8 mouse cellular contexts compared by ENCODE assay signal in the genomic region with DNA sequence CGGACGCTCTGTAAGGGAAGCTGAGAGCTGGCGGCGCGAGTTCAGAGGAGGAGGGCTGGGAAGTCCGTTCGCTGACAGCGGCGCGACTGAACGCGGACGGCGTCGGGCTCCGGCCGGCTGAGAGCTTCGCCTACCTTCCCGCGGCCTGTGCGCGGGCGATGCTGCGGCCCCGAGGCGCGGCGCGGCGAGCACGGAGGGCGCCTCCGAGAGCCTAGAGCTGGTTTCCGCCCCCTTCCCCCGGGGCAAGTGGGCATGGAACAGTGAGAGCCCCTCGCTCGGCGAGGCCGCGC. TPM values are rescaled to one million over a fixed set of nuclear protein-coding genes. Genes with fewer than 3 reads are reported as not detected.
DNase-seq lines count a peak whose midpoint lies in the region; ATAC-seq and TF ChIP-seq lines count a peak whose summit lies in the region.

No protein-coding gene starts in this region.

- peaks cover 22% of the 10 kb centered on the region; the same call in 1 of the 2 replicates for H3K79me2 ChIP-seq in liver, adult 2 months (ENCODE audit: control insufficient read depth, insufficient read depth, low read length)

- DNase-seq in liver, adult 2 months (ENCODE audit: extremely low read depth, low read depth, low spot score) = no peak
- DNase-seq in liver = no peak
- DNase-seq in spleen, postnatal 10 days (ENCODE audit: low spot score in 2 of 2) = no peak
- no peak for DNase-seq in frontal cortex, adult 2 months (ENCODE audit: extremely low spot score in 1 of 2, low spot score in 1 of 2)
- DNase-seq in cerebellum, adult 18-20 months = no peak

- ATAC-seq in embryonic facial prominence, embryonic 12.5 days (ENCODE audit: insufficient number of reproducible peaks, insufficient read depth, low FRiP score, low TSS enrichment) = peak; percentile 48; the same call in 1 of the 2 replicates
- peak; percentile 71 for ATAC-seq in intestine, embryonic 15.5 days
- ATAC-seq in neural tube, embryonic 12.5 days (ENCODE audit: low FRiP score, low read depth) = peak; percentile 57

- peaks cover 23% of the 10 kb centered on the region for H3K4me1 ChIP-seq in liver, adult 2 months (ENCODE audit: control insufficient read depth, insufficient read depth, low read length)
- H3K4me1 ChIP-seq in embryonic facial prominence, embryonic 12.5 days = peaks cover 45% of the 10 kb centered on the region
- peaks cover 21% of the 10 kb centered on the region for H3K4me1 ChIP-seq in intestine, embryonic 15.5 days (replicated peaks)
- peaks cover 40% of the 10 kb centered on the region for H3K4me1 ChIP-seq in neural tube, embryonic 12.5 days

- no peaks in the 10 kb centered on the region for H3K9me3 ChIP-seq in embryonic facial prominence, embryonic 12.5 days
- no peaks in the 10 kb centered on the region for H3K9me3 ChIP-seq in intestine, embryonic 15.5 days
- no peaks in the 10 kb centered on the region for H3K9me3 ChIP-seq in neural tube, embryonic 12.5 days

- no peaks in the 10 kb centered on the region for H3K36me3 ChIP-seq in liver, adult 2 months (ENCODE audit: control insufficient read depth, insufficient read depth, low read length)
- H3K36me3 ChIP-seq in embryonic facial prominence, embryonic 12.5 days = no peaks in the 10 kb centered on the region
- no peaks in the 10 kb centered on the region for H3K36me3 ChIP-seq in intestine, embryonic 15.5 days
- H3K36me3 ChIP-seq in neural tube, embryonic 12.5 days = no peaks in the 10 kb centered on the region

- no peak for TF ChIP-seq CTCF in liver, adult 2 months (IDR thresholded peaks at IDR 0.05; ENCODE audit: low read depth, low read length)

- H3K4me3 ChIP-seq in liver, adult 2 months (ENCODE audit: insufficient read depth, low read depth, low read length) = peak overlapping the region; percentile 77
- H3K4me3 ChIP-seq in embryonic facial prominence, embryonic 12.5 days = peak overlapping the region; percentile 77
- H3K4me3 ChIP-seq in intestine, embryonic 15.5 days (replicated peaks) = peak overlapping the region; percentile 66
- peak overlapping the region; percentile 67 for H3K4me3 ChIP-seq in neural tube, embryonic 12.5 days

- H3K27ac ChIP-seq in liver, adult 2 months (replicated peaks; ENCODE audit: insufficient read depth, low read depth, low read length) = peak overlapping the region; percentile 42
- peak overlapping the region; percentile 92 for H3K27ac ChIP-seq in embryonic facial prominence, embryonic 12.5 days
- H3K27ac ChIP-seq in intestine, embryonic 15.5 days = peak overlapping the region; percentile 88
- no peak overlapping the region for H3K27ac ChIP-seq in neural tube, embryonic 12.5 days

- H3K4me2 ChIP-seq in embryonic facial prominence, embryonic 12.5 days (replicated peaks) = peak overlapping the region; percentile 88
- H3K4me2 ChIP-seq in intestine, embryonic 15.5 days (replicated peaks) = peak overlapping the region; percentile 99
- peak overlapping the region; percentile 96 for H3K4me2 ChIP-seq in neural tube, embryonic 12.5 days (replicated peaks)

- TF ChIP-seq POLR2A in liver, adult 2 months (IDR thresholded peaks at IDR 0.05; ENCODE audit: extremely low read depth, insufficient read depth, low read length) = no peak

- H3K27me3 ChIP-seq in liver, adult 2 months (ENCODE audit: control insufficient read depth, insufficient read depth, low read length) = no peaks in the 10 kb centered on the region
- peaks cover 6% of the 10 kb centered on the region; the same call in 1 of the 2 replicates for H3K27me3 ChIP-seq in embryonic facial prominence, embryonic 12.5 days
- 0 out of 2 replicates have a peak, but pooled peaks cover 2% of the 10 kb centered on the region for H3K27me3 ChIP-seq in intestine, embryonic 15.5 days (replicated peaks)
- 0 out of 2 replicates have a peak, but pooled peaks cover 22% of the 10 kb centered on the region for H3K27me3 ChIP-seq in neural tube, embryonic 12.5 days (replicated peaks)

- under 1% methylated on average over 33 of the region's 40 CpGs for WGBS in liver, adult 2 months
- under 1% methylated on average over 40 of the region's 40 CpGs for WGBS in embryonic facial prominence, embryonic 12.5 days
- under 1% methylated on average over 40 of the region's 40 CpGs for WGBS in intestine, embryonic 15.5 days
- WGBS in neural tube, embryonic 12.5 days = under 1% methylated on average over 40 of the region's 40 CpGs

- peak overlapping the region; percentile 75 for H3K9ac ChIP-seq in liver, adult 2 months (ENCODE audit: low read depth, low read length)
- peak overlapping the region; percentile 79 for H3K9ac ChIP-seq in embryonic facial prominence, embryonic 12.5 days
- H3K9ac ChIP-seq in intestine, embryonic 15.5 days = peak overlapping the region; percentile 64
- H3K9ac ChIP-seq in neural tube, embryonic 12.5 days = peak overlapping the region; percentile 73

RNA-seq across cellular contexts. Expression of gene Abtb2, which starts 0.3 kb away (rescaled TPM):
- total RNA-seq in liver, adult 2 months (2014; rRNA removed) = 6.5 and 8.6 TPM in 2 replicates
- 15.1 and 17.3 TPM in 2 replicates for polyA plus RNA-seq in liver, adult 2 months (2012; rRNA removed)
- 21.2 and 22.7 TPM in 2 replicates for polyA plus RNA-seq in embryonic facial prominence, embryonic 12.5 days (2016; fragmentation: Nextera tagmentation; extraction: Ambion mirVana)
- 4.5 and 4.8 TPM in 2 replicates for polyA plus RNA-seq in intestine, embryonic 15.5 days (2015; fragmentation: Nextera tagmentation; extraction: Ambion mirVana)
- polyA plus RNA-seq in neural tube, embryonic 12.5 days (2016; fragmentation: Nextera tagmentation; extraction: Ambion mirVana) = 17.5 and 19.1 TPM in 2 replicates
- 12.0 TPM in 2 replicates for polyA plus RNA-seq in frontal cortex, adult 2 months (2012; rRNA removed)
